Mouse (Mus musculus): ENCODE results near the gene Gm42517. TPM values are rescaled to one million over a fixed set of nuclear protein-coding genes. Genes with fewer than 3 reads are reported as not detected.

Gene Gm42517
- total RNA-seq (2021) (1 to 10 TPM; 1.6 to 3.3 TPM), polyA plus RNA-seq (2012; rRNA removed) (13.9 and 14.2 TPM in 2 replicates)
- long read RNA-seq, transcript Gm42517-201 (1 exons, 1,850 nt): major isoform, 14 of 14 reads
- long read RNA-seq, partial matches to known transcripts: 0 of 14 reads
- long read RNA-seq, other reads (novel, unspliced or antisense): 0 of 14 reads

GRCm38 (mm10) chr5:108367871-108368332 is at the start of gene Gm42517:
Gm42517 (minus strand) TSS chr5:108367922.
- peak; percentile 14 for DNase-seq

DNA sequence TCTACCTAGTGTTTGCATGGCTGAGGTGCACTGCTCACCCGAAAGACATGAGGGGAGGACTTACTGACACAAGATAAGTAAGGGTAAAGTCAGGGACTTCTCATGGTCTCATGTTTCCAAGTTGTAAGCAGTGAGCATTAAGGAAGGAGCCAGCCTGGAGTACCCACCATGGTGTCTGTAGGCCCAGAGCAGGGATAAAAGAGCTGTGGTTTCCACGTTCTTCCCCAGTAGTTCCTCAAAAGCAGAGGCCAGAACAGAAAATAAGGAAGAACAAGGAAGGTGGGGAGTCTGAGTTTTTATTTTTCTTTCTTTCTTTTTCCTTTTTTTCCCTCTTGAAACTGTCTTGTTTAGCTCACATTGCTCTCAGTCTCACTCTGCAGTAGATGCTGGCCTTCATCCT is 47.0 kb upstream of the Gm42517 start:
- DNase-seq: no peak

DNA sequence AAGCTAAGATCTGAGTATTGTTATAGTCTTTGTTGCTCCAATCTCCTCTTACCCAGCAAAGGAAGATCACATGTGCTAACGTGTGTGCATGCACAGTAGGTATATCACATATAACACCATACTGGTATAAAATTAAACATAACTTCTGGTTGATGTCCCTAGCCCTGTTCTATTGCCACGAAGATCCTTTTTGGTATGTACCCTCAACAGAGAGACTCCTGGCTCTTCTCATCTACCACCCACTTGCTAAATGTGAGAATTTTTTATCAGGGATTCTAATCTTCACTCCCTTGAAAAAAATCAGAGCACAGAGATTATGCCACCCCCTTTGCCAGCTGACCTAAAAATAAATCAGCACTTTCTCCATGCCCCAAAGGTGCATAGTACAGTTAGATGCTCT is 39.3 kb upstream of the Gm42517 start:
- no peak for DNase-seq

- no peak for DNase-seq
Measured at GRCm38 (mm10) chr5:108405460-108405859, 37.7 kb upstream of the Gm42517 start.

GRCm38 (mm10) chr5:108403453-108403852 is 35.7 kb upstream of the Gm42517 start:
- no peak for DNase-seq

DNA sequence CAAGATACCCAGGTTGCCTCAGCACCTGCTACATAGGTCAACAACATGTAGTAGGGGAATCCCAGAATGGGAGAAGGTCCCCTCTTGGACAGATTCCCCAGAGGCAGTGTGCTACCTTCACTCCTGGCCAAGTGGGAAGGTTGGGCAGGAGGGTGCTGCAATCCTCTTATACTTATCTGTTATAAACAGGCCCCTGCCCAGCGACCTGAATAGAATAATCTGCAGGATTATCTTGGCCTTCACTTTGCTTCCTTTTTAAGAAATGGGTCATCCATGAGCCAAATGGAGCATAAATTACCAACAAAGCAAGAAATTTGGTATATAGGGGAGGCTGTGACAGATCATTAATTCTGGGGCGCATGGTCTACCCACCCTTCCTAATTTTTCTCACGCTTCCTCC is 22.0 kb upstream of the Gm42517 start:
- DNase-seq: no peak

DNA sequence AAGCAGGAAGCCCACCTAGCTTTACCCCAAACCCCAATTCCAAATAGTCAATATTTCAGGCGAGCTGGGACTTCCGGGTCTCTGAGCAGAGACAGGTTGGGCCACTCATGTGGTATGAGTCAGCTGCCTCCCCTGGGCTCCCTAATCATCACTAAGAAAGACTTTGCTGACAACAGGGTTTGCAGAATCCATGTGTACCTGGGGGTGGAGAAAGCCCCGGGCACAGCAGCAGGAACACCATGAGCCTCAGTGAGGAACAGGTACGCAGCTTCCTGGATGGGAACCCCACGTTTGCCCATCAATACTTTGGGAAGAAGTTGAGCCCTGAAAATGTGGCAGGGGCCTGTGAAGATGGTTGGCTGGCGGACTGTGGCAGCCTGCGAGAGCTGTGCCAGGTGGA is 20.5 kb upstream of the Gm42517 start, which contains the start of gene Pde6b:
Gene Pde6b (plus strand): TSS at position 191 of the 400 bp plus-strand sequence.
- DNase-seq: no peak

DNA sequence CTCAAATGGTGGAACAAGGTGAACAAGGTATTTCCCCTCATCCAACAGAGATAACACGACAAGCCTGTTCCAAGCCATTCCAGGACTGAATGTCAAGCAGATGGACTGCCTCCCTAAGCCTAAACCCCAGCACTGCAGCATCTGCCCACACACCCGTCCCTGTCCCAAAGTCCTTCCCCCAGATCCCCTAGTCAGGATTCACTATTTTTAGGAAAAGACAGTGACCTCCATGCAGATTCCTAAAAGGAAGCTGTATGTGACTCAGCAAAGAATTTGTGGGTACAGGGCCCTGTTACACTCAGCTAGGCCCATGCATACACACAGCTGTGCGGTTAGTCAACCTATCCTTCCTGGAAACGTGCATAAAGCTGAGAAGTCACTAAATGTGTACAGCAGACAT is 18.7 kb upstream of the Gm42517 start:
- no peak for DNase-seq

DNA sequence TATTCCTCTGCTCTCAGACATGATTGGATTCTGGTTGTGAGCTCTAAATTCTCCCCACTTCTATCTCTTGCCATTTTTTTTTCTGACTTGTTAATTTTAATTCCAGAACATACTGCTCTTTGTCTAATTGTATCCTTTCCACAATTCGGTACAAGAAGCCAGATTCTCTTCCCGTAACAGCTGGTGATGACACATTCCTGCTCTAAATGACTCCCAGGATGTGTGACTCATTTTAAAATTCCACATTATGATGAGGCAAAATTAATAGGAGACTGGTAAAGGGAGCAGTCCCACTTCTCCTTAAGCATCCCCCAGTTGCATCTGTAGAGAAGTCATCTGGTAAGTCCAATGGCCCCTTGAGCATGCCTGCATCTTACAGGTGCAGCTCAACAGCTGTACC is 17.9 kb upstream of the Gm42517 start:
- DNase-seq: no peak

DNA sequence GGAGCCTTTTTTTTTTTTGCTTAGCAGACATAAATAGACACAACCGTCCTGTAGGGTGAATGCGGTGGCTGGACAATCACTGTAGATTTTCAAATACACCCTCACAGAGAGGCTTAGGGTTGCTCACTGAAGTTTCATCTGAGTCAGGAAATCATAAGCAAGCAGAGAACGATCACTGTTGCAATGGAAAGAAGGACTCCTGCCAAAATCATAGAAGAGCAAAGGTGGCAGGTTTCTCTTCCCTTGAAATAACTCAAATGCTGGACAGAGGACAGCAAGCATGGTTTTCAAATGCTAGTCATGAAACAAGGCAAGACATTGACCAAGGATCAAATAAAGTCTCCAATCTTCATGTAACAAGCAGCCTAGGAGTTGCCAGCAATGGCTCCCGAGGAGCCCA is 10.6 kb upstream of the Gm42517 start:
- no peak for DNase-seq

DNA sequence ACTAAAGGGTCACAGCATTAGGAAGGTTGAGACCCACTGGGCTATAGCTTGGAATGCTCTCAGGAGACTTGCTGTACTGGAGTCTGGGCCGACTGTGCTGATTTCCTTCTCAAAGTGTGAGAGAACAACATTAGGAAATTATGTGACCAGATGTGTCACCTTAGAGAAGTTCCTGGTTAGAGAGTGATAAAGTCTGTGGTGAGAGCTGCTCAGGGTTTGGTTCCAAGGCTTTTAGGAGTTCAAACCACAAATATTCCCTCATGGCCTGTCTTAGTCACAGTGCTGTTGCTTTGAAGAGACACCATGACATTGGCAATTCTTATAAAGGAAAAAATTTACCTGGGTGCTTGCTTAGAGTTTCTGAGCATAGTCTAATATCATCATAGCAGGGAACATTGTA is 8.3 kb upstream of the Gm42517 start:
- no peak for DNase-seq

DNA sequence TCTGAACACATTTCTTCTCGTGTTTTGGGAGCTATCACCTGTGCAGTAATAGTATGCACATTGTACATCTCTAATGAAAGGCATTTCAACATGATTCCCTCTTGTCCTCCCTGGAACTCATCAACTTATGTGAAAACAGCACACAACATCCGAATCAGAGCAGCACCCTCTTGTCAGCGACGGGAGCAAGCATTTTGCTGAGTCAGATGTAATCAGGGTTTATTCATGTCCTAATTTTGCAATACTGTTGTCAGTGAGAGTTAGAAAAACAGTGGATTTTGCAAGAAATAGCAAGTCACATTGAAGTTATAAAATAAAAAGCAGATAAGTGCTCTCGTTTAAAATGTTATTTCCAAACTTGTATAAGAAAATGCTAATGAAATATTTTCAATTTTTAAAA is 6.4 kb upstream of the Gm42517 start:
- DNase-seq: peak; percentile 18

DNA sequence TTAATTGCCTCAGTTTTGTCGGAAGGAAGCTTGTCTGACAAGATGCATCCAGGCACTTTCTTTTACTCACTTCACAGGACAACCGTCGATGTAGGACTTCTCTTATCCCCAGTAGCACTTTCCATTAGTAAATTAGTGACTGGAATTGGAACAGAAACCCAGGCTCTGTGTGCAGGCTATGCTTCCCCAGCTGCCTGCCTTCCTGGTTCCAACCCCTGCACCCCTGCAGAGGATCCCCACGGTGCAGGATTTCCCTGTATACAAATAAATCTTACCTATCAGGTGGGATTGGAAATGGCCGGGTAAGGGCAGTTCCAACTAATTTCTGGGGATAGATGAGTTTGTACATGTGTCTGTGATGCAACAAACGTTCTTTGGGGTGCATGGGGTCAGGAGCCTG is 2.2 kb upstream of the Gm42517 start:
- DNase-seq: no peak

DNA sequence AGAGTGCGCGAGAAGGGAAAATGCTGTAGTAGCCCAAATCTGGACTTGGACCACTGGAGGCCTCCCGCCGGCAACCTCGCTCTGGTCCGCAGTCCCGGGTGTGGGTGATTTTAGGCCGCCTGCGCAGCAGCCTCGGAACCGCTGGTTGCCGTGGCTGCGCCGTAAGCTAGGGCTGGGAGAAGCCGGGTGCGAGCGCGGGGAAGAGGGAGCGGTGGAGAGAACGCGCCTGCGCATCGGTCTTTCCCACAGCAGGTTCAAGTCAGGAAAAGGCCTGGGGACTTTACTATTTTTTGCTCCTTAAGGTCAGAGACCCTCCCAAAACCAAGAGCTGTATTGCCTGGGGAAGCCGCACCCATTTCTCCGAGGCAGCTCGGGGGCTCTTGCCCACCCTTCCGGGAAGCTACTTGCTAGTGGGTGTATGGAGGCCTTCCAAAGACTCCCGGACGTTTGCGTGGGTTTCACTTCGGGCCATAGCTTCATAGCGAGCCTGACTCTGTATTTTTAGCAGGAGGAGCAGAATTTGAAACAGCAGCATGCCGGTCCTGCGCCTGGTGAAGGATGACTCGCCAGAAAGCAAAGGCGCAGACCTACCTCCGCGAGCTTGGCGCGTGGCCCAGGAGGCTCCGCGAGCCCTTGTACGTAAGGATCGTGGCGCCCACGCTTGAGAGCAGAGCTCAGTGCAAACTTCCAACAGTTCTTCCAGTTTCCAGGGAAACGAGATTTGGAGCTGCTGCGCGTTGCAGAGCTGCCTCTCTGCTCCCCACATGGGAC is 1.3 kb upstream of the Gm42517 start:
- peak; percentile 75 for DNase-seq

- no peak for DNase-seq
Measured at GRCm38 (mm10) chr5:108368446-108368845, 724 bp upstream of the Gm42517 start.

GRCm38 (mm10) chr5:108366984-108367841 is 509 bp downstream of the Gm42517 start:
- peak; percentile 76 for DNase-seq

- no peak for DNase-seq
Measured at GRCm38 (mm10) chr5:108366328-108366983, 1.3 kb downstream of the Gm42517 start.

- no peak for DNase-seq
Measured at GRCm38 (mm10) chr5:108362330-108362729, 5.4 kb downstream of the Gm42517 start.

DNA sequence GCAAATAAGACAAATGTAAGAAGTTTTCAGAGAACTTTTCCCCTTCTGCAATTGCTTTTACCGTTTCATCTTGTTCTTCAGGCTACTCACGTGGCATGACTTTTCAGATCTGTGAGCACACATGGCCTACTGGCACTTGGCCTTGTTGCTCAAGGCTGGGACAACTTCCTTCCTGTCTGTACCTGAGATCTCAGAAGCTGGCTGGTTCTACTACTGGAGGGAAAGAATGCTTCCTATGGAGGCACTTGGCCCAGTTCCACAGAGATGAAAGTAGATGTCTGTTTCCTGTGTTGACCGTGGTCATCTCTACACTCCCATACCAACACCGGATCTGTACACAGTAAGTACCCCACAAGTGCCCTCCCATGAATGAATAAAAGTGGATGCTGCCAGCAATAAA is 7.5 kb downstream of the Gm42517 start:
- DNase-seq: no peak

DNA sequence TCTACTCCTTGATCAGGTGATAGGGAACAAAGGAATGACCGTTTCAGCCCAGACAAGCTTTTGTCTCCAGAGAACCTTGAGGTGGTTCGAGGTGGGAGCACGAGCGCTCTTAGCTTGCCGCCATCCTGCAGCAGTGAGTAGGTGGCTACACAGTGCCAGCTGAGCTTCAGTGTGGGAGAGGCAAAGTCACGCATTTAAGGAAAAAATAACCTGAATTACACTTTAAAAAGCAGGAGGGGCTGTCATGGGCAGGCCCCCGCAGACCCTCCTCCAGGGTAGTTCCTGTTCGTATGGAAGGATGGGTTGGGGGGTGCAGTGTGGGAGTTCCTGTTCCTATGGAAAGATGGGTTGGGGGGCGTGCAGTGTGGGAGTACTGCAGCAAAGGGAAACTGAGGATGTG is 8.2 kb downstream of the Gm42517 start:
- no peak for DNase-seq

GRCm38 (mm10) chr5:108357862-108358261 is 9.9 kb downstream of the Gm42517 start:
- DNase-seq: no peak

DNA sequence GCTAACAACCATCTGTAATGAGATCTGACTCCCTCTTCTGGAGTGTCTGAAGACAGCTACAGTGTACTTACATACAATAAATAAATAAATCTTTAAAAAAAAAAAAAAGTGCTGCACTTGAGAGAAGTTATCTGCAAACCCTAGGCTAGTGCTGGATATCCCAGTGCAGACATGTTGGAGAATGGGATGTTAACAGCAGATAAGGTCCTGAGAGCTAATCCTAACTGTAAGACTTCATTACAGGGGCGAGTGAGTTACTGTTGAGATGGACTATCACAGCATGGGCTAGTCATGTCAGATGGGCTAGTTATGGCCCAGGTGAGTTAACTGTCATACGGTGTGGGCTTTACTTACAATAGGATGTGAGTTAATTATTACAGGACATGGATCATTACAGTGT is 13.7 kb downstream of the Gm42517 start:
- no peak for DNase-seq
